Mouse (Mus musculus): ENCODE results near the gene Cnpy3. TPM values are rescaled to one million over a fixed set of nuclear protein-coding genes. Genes with fewer than 3 reads are reported as not detected.
"Not testable (repeated sequence)": the region's sequence is repeated elsewhere in the genome, so short reads cannot be mapped to it uniquely, and the experiment has no call there.

The Cnpy3 gene
- polyA plus RNA-seq (2016; fragmentation: Nextera tagmentation; extraction: Ambion mirVana), result 63.2 and 68.4 TPM in 2 replicates

DNA sequence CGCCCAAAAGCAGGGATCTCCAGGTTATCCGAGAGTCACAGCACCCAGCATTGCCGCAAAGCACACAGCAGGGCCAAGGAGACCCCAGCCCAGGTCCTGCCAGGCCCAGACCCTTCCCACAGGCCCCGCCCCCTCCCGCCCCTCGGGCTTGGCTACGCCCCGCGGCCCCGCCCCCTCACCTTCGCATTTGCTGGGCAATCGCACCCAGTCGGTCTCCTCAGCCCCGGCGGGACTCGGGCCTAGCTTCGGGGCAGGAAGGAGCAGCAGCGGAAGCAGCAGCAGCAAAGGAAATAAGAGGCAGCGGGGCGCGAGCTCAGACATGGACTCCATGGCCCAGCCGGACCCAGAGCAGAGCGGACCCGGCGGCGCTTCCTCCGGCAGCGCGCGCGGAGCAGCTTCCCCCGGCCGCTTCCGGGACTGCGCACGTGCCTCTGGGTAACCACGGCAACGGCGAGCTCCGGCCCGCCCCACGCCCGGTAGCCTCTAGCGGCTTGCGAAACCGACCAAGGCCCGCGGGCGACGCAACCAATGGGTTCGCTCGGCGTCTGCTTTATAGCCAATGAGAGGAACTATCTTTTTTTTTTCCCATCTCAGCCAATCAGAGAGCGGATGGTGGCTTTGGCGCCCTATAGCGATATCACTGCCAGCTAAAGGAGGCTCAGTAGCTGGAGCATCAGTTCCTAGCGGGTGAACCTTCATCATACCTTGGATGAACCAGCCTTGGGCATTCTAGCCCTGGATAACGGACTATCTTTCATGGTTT lies at the start of gene Cnpy3:
Gene Cnpy3 (minus strand): TSS at position 421 of the 763 bp plus-strand sequence.
- Histone ChIP-seq H3K27ac (peak within 1 kb of the TSS; percentile 92), H3K4me1 (peaks cover 17% of the 10 kb centered on the region), H3K9me3 (no peaks in the 10 kb centered on the region), H3K36me3 (peaks cover 9% of the 10 kb centered on the region), H3K4me3 (peak within 1 kb of the TSS; percentile 82), H3K27me3 (ENCODE audit: insufficient read depth, poor library complexity, severe bottlenecking) (no peaks in the 10 kb centered on the region)
- DNase-seq (ENCODE audit: low spot score), result peak; percentile 99
- under 1% methylated on average over 58 of the region's 58 CpGs for WGBS

DNA sequence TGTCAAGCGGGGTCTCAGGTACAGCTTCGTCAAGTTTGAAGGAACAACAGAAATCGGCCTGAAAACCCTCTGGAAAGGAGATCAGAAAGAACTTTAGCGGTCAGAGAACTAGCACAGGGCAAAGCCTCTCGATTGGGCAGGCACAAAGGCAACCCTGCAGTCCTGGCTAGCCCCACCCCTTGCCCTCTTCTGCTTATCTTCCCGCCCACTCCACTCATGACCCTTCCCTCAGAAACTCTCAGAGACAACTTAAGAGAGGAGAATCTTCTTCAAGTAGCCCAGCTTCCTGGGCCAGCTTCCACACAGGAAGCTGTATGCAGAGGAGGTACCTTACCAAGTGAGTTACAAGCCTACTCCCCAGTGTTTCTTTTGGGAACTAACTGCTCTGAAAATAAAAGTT lies 49.7 kb upstream of the Cnpy3 start:
- DNase-seq (ENCODE audit: low spot score), result no peak
- Histone ChIP-seq H3K9me3 (no peaks in the 10 kb centered on the region), H3K36me3 (peaks cover 53% of the 10 kb centered on the region), H3K27me3 (ENCODE audit: insufficient read depth, poor library complexity, severe bottlenecking) (no peaks in the 10 kb centered on the region), H3K4me1 (peaks cover 10% of the 10 kb centered on the region), H3K27ac (no peak overlapping the region), H3K4me3 (no peak overlapping the region)
- WGBS, result 83% methylated on average over 6 of the region's 6 CpGs

DNA sequence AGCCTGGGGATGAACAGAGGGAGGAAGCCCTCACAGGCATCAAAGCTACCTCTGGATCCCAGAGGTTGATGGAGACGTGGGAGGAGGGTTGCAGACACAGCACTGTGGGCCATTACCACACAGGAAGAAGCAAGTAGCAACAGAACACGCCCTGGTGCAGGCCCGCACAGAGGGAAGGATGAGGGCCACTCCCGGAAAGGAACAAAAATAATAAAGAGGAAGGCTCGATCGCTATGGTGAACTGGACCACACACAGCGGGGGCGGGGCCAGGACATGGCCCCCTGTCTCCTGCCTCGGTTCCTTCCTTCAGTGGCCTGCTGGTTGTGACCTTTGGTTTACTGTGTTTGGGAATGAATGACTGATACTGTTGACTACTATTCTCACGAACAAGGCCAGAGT lies 47.7 kb upstream of the Cnpy3 start:
- no peak for DNase-seq (ENCODE audit: low spot score)
- Histone ChIP-seq H3K36me3 (peaks cover 35% of the 10 kb centered on the region), H3K4me1 (peaks cover 16% of the 10 kb centered on the region), H3K27ac (no peak overlapping the region), H3K27me3 (ENCODE audit: insufficient read depth, poor library complexity, severe bottlenecking) (no peaks in the 10 kb centered on the region), H3K4me3 (no peak overlapping the region), H3K9me3 (no peaks in the 10 kb centered on the region)
- 85% methylated on average over 10 of the region's 10 CpGs for whole genome bisulfite sequencing

DNA sequence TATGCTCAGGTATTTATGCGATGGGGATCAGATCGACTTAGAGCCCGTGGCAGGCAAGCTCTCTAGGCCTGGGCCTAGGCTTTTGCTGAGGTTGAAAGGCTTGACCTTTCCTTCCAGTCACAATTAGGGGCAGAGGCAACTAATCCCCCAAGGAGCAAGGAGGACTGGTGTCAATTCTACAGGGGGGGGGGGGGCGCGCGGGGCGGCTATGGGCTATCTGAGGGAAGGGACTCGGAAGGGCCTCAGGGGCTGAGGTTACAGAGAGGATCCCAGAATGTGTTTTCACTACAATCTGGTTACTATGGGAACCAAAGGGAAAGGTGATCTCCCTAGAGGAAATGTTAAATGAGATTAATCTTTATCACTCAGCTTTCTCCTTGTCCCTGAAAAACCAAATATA lies 45.4 kb upstream of the Cnpy3 start:
- Histone ChIP-seq H3K27me3 (ENCODE audit: insufficient read depth, poor library complexity, severe bottlenecking) (no peaks in the 10 kb centered on the region), H3K4me1 (peaks cover 16% of the 10 kb centered on the region), H3K9me3 (no peaks in the 10 kb centered on the region), H3K36me3 (peaks cover 32% of the 10 kb centered on the region), H3K4me3 (no peak overlapping the region), H3K27ac (no peak overlapping the region)
- no peak for DNase-seq (ENCODE audit: low spot score)
- 25% methylated on average over 8 of the region's 8 CpGs for WGBS

DNA sequence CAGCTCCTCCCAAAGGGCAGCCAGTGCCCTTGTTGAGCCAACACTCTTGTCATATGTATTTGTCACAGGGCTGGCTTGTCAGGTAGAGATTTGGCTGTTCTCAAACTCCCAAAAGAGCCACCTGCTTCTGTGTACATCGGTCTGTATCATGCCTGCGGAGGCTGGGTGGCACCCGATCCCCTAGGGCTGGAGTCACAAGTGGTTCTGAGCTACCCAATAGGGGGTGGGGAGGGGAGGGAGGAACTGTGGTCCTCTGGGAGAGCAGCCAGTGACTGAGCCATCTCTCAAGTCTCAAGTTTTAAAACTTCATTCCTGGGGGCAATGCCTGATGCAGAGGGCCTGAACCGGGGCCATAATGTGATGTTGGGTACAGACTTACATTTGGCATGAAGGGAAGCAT lies 44.7 kb upstream of the Cnpy3 start:
- Histone ChIP-seq H3K27me3 (ENCODE audit: insufficient read depth, poor library complexity, severe bottlenecking) (no peaks in the 10 kb centered on the region), H3K9me3 (no peaks in the 10 kb centered on the region), H3K4me1 (peaks cover 16% of the 10 kb centered on the region), H3K27ac (no peak overlapping the region; the same call in 1 of the 2 replicates), H3K4me3 (no peak overlapping the region), H3K36me3 (peaks cover 30% of the 10 kb centered on the region)
- DNase-seq (ENCODE audit: low spot score), result no peak
- 76% methylated on average over 4 of the region's 4 CpGs for WGBS

GRCm38 (mm10) chr17:46792963-46793362 lies 40.9 kb upstream of the Cnpy3 start:
- H3K4me1 ChIP-seq, result peaks cover 16% of the 10 kb centered on the region
- 78% methylated on average over 2 of the region's 2 CpGs for WGBS

GRCm38 (mm10) chr17:46787974-46788373 lies 36.0 kb upstream of the Cnpy3 start:
- not testable (repeated sequence) for H3K27me3 ChIP-seq (ENCODE audit: insufficient read depth, poor library complexity, severe bottlenecking); H3K36me3 ChIP-seq; H3K27ac ChIP-seq; H3K4me1 ChIP-seq; H3K9me3 ChIP-seq; H3K4me3 ChIP-seq; DNase-seq (ENCODE audit: low spot score)
- 59% methylated on average over 2 of the region's 2 CpGs for WGBS

More at GRCm38 (mm10) chr17:46792963-46793362, 40.9 kb upstream of the Cnpy3 start:
- no peak for DNase-seq (ENCODE audit: low spot score)
- Histone ChIP-seq H3K27ac (no peak overlapping the region), H3K27me3 (ENCODE audit: insufficient read depth, poor library complexity, severe bottlenecking) (0 out of 2 replicates have a peak, but pooled peaks cover 6% of the 10 kb centered on the region), H3K9me3 (no peaks in the 10 kb centered on the region), H3K36me3 (no peaks in the 10 kb centered on the region), H3K4me3 (no peak overlapping the region)

- no peak overlapping the region for H3K27ac ChIP-seq
- 73% methylated on average over 5 of the region's 5 CpGs for WGBS
- H3K4me3 ChIP-seq, result no peak overlapping the region
- no peaks in the 10 kb centered on the region for H3K36me3 ChIP-seq
- 0 out of 2 replicates have a peak, but pooled peaks cover 6% of the 10 kb centered on the region for H3K27me3 ChIP-seq (ENCODE audit: insufficient read depth, poor library complexity, severe bottlenecking)
- no peaks in the 10 kb centered on the region for H3K4me1 ChIP-seq
- H3K9me3 ChIP-seq, result no peaks in the 10 kb centered on the region
- DNase-seq (ENCODE audit: low spot score), result no peak
These were observed 34.9 kb upstream of the Cnpy3 start for GRCm38 (mm10) chr17:46786952-46787351.

GRCm38 (mm10) chr17:46783222-46783565 lies 31.2 kb upstream of the Cnpy3 start:
- Histone ChIP-seq H3K27ac (peak overlapping the region; percentile 89), H3K4me3 (peak overlapping the region; percentile 73), H3K36me3 (peaks cover 28% of the 10 kb centered on the region), H3K9me3 (no peaks in the 10 kb centered on the region), H3K4me1 (no peaks in the 10 kb centered on the region), H3K27me3 (ENCODE audit: insufficient read depth, poor library complexity, severe bottlenecking) (no peaks in the 10 kb centered on the region)
- DNase-seq (ENCODE audit: low spot score), result no peak
- 72% methylated on average over 2 of the region's 2 CpGs for WGBS

- Histone ChIP-seq H3K27me3 (ENCODE audit: insufficient read depth, poor library complexity, severe bottlenecking) (no peaks in the 10 kb centered on the region), H3K4me3 (peak within 1 kb of the TSS; percentile 73), H3K4me1 (no peaks in the 10 kb centered on the region), H3K9me3 (no peaks in the 10 kb centered on the region), H3K27ac (peak within 1 kb of the TSS; percentile 89), H3K36me3 (peaks cover 34% of the 10 kb centered on the region)
- WGBS, result under 1% methylated on average over 44 of the region's 44 CpGs
- DNase-seq (ENCODE audit: low spot score), result peak; percentile 97
These were observed 30.6 kb upstream of the Cnpy3 start, which contains the start of gene Rpl7l1 for GRCm38 (mm10) chr17:46782341-46783221. TSS of gene Rpl7l1 (minus strand) at chr17:46782672.

DNA sequence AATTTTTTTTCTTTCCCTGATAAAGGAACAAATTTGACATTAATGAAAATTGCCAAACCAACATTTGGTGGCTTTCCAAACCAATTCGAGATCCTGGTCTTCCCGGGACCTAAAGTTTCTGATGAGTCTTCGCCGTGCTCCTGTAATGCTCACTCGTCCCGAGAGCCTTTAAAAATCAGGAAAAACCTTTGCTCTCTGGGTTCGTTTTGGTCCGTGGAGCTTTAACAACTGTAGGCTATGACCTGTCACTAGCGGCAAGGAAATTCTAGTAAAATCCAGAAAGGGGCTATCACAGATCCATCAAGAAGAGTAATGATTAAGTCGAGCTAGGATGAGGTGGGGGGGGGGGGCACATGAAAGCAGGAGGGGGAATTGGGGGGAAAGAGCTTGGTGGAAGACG lies 29.9 kb upstream of the Cnpy3 start:
- no peak for DNase-seq (ENCODE audit: low spot score)
- WGBS, result 7% methylated on average over 11 of the region's 11 CpGs
- Histone ChIP-seq H3K27ac (peak overlapping the region; percentile 89), H3K27me3 (ENCODE audit: insufficient read depth, poor library complexity, severe bottlenecking) (no peaks in the 10 kb centered on the region), H3K4me3 (peak overlapping the region; percentile 73), H3K4me1 (no peaks in the 10 kb centered on the region), H3K36me3 (peaks cover 41% of the 10 kb centered on the region), H3K9me3 (no peaks in the 10 kb centered on the region)

GRCm38 (mm10) chr17:46776087-46776486 lies 24.1 kb upstream of the Cnpy3 start:
- peaks cover 16% of the 10 kb centered on the region for H3K4me1 ChIP-seq
- H3K9me3 ChIP-seq, result no peaks in the 10 kb centered on the region
- no peaks in the 10 kb centered on the region for H3K27me3 ChIP-seq (ENCODE audit: insufficient read depth, poor library complexity, severe bottlenecking)
- 85% methylated on average over 3 of the region's 3 CpGs for WGBS
- peaks cover 68% of the 10 kb centered on the region for H3K36me3 ChIP-seq
- DNase-seq (ENCODE audit: low spot score), result no peak
- H3K27ac ChIP-seq, result no peak overlapping the region
- H3K4me3 ChIP-seq, result no peak overlapping the region

DNA sequence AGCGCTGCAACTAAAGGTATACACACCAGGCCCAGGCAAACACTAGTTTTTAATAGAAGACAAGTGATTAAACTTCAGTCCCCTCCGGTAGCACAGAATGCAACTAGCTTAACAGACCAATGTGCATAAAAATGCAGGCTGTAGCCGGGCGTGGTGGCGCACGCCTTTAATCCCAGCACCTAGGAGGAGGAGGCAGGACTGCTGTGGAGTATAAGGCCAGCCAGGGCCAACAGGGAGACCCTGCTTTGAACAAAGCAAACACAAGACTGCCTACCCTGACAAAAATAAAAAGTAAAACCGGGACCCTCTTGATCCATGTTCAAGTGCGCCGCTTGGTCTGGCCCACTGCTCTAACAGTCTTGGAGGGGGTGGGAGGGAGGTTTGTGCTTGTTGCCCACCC lies 23.1 kb upstream of the Cnpy3 start:
- no peak for DNase-seq (ENCODE audit: low spot score)
- Histone ChIP-seq H3K4me3 (no peak overlapping the region), H3K27me3 (ENCODE audit: insufficient read depth, poor library complexity, severe bottlenecking) (no peaks in the 10 kb centered on the region), H3K27ac (no peak overlapping the region), H3K4me1 (peaks cover 16% of the 10 kb centered on the region), H3K36me3 (peaks cover 60% of the 10 kb centered on the region), H3K9me3 (no peaks in the 10 kb centered on the region)
- WGBS, result 93% methylated on average over 9 of the region's 9 CpGs

Data from heart, embryonic 10.5 days (tissue).